Mouse (Mus musculus) heart, postnatal 0 days (tissue): ENCODE data around the gene Ralgapb.

Experiments used
- CTCF ChIP-seq: IDR thresholded peaks from 2 replicates; pipeline ENCODE4 v1.5.1; 2016; ENCODE audit warnings: antibody characterized with exemption, control low read depth, low read depth
- EP300 ChIP-seq: IDR thresholded peaks from 2 replicates; pipeline ENCODE4 v1.6.1; 2016; ENCODE audit warnings: antibody characterized with exemption, low read depth

- TF ChIP-seq CTCF: no peak
- no peak for TF ChIP-seq EP300
Measured at GRCm38 (mm10) chr2:158507046-158507445, 97.4 kb downstream of the Ralgapb start.
